Mouse (Mus musculus): ENCODE results near the gene Rrn3. TPM values are rescaled to one million over a fixed set of nuclear protein-coding genes. Genes with fewer than 3 reads are reported as not detected.
"Not testable (repeated sequence)": the region's sequence is repeated elsewhere in the genome, so short reads cannot be mapped to it uniquely, and the experiment has no call there.

The Rrn3 gene
- total RNA-seq, 1 experiment from 2014 or later, result 43.6 TPM

- ATAC-seq (replicated peaks in 1 of 2; ENCODE audit: insufficient read depth in 1 of 2, low FRiP score in 2 of 2, low TSS enrichment in 1 of 2, low read depth in 1 of 2, poor library complexity in 2 of 2, severe bottlenecking in 2 of 2), result not testable (repeated sequence)
Measured at GRCm38 (mm10) chr16:13771603-13772002, 8.9 kb upstream of the Rrn3 start.

- not testable (repeated sequence) for ATAC-seq (replicated peaks in 1 of 2; ENCODE audit: insufficient read depth in 1 of 2, low FRiP score in 2 of 2, low TSS enrichment in 1 of 2, low read depth in 1 of 2, poor library complexity in 2 of 2, severe bottlenecking in 2 of 2)
Measured at GRCm38 (mm10) chr16:13772051-13772450, 8.5 kb upstream of the Rrn3 start.

- ATAC-seq (replicated peaks in 1 of 2; ENCODE audit: insufficient read depth in 1 of 2, low FRiP score in 2 of 2, low TSS enrichment in 1 of 2, low read depth in 1 of 2, poor library complexity in 2 of 2, severe bottlenecking in 2 of 2), result not testable (repeated sequence)
Measured at GRCm38 (mm10) chr16:13774011-13774410, 6.5 kb upstream of the Rrn3 start.

GRCm38 (mm10) chr16:13774651-13775050 is 5.9 kb upstream of the Rrn3 start:
- ATAC-seq (replicated peaks in 1 of 2; ENCODE audit: insufficient read depth in 1 of 2, low FRiP score in 2 of 2, low TSS enrichment in 1 of 2, low read depth in 1 of 2, poor library complexity in 2 of 2, severe bottlenecking in 2 of 2), result not testable (repeated sequence)

GRCm38 (mm10) chr16:13781216-13781615 is 708 bp downstream of the Rrn3 start:
- no peak for ATAC-seq (replicated peaks in 1 of 2; ENCODE audit: insufficient read depth in 1 of 2, low FRiP score in 2 of 2, low TSS enrichment in 1 of 2, low read depth in 1 of 2, poor library complexity in 2 of 2, severe bottlenecking in 2 of 2)

GRCm38 (mm10) chr16:13785932-13786331 is 5.4 kb downstream of the Rrn3 start:
- ATAC-seq (replicated peaks in 1 of 2; ENCODE audit: insufficient read depth in 1 of 2, low FRiP score in 2 of 2, low TSS enrichment in 1 of 2, low read depth in 1 of 2, poor library complexity in 2 of 2, severe bottlenecking in 2 of 2), result no peak

- ATAC-seq (replicated peaks in 1 of 2; ENCODE audit: insufficient read depth in 1 of 2, low FRiP score in 2 of 2, low TSS enrichment in 1 of 2, low read depth in 1 of 2, poor library complexity in 2 of 2, severe bottlenecking in 2 of 2), result not testable (repeated sequence)
Measured at GRCm38 (mm10) chr16:13793441-13793840, 12.9 kb downstream of the Rrn3 start.

GRCm38 (mm10) chr16:13796746-13797175 is 16.3 kb downstream of the Rrn3 start:
- peak; percentile 94 to 96 for ATAC-seq (replicated peaks in 1 of 2; ENCODE audit: insufficient read depth in 1 of 2, low FRiP score in 2 of 2, low TSS enrichment in 1 of 2, low read depth in 1 of 2, poor library complexity in 2 of 2, severe bottlenecking in 2 of 2)

- no peak for ATAC-seq (replicated peaks in 1 of 2; ENCODE audit: insufficient read depth in 1 of 2, low FRiP score in 2 of 2, low TSS enrichment in 1 of 2, low read depth in 1 of 2, poor library complexity in 2 of 2, severe bottlenecking in 2 of 2)
Measured at GRCm38 (mm10) chr16:13801231-13801630, 20.7 kb downstream of the Rrn3 start.

GRCm38 (mm10) chr16:13804666-13805065 is 24.2 kb downstream of the Rrn3 start:
- ATAC-seq (replicated peaks in 1 of 2; ENCODE audit: insufficient read depth in 1 of 2, low FRiP score in 2 of 2, low TSS enrichment in 1 of 2, low read depth in 1 of 2, poor library complexity in 2 of 2, severe bottlenecking in 2 of 2), result no peak

- no peak for ATAC-seq (replicated peaks in 1 of 2; ENCODE audit: insufficient read depth in 1 of 2, low FRiP score in 2 of 2, low TSS enrichment in 1 of 2, low read depth in 1 of 2, poor library complexity in 2 of 2, severe bottlenecking in 2 of 2)
Measured at GRCm38 (mm10) chr16:13807616-13808015, 27.1 kb downstream of the Rrn3 start.

GRCm38 (mm10) chr16:13808410-13808809 is 27.9 kb downstream of the Rrn3 start:
- ATAC-seq (replicated peaks in 1 of 2; ENCODE audit: insufficient read depth in 1 of 2, low FRiP score in 2 of 2, low TSS enrichment in 1 of 2, low read depth in 1 of 2, poor library complexity in 2 of 2, severe bottlenecking in 2 of 2), result peak in 1 of 2 experiments; percentile 36; a peak in 1 of 4 replicates

GRCm38 (mm10) chr16:13812152-13812551 is 31.6 kb downstream of the Rrn3 start:
- no peak for ATAC-seq (replicated peaks in 1 of 2; ENCODE audit: insufficient read depth in 1 of 2, low FRiP score in 2 of 2, low TSS enrichment in 1 of 2, low read depth in 1 of 2, poor library complexity in 2 of 2, severe bottlenecking in 2 of 2)

- no peak for ATAC-seq (replicated peaks in 1 of 2; ENCODE audit: insufficient read depth in 1 of 2, low FRiP score in 2 of 2, low TSS enrichment in 1 of 2, low read depth in 1 of 2, poor library complexity in 2 of 2, severe bottlenecking in 2 of 2)
Measured at GRCm38 (mm10) chr16:13813200-13813599, 32.7 kb downstream of the Rrn3 start.

- peak; percentile 91 to 92 for ATAC-seq (replicated peaks in 1 of 2; ENCODE audit: insufficient read depth in 1 of 2, low FRiP score in 2 of 2, low TSS enrichment in 1 of 2, low read depth in 1 of 2, poor library complexity in 2 of 2, severe bottlenecking in 2 of 2)
Measured at GRCm38 (mm10) chr16:13818560-13819393, 38.3 kb downstream of the Rrn3 start, which contains the start of gene Ntan1. Ntan1 (plus strand) TSS chr16:13818845.

GRCm38 (mm10) chr16:13819394-13819743 is 38.9 kb downstream of the Rrn3 start:
- no peak for ATAC-seq (replicated peaks in 1 of 2; ENCODE audit: insufficient read depth in 1 of 2, low FRiP score in 2 of 2, low TSS enrichment in 1 of 2, low read depth in 1 of 2, poor library complexity in 2 of 2, severe bottlenecking in 2 of 2)

GRCm38 (mm10) chr16:13819806-13820500 is 39.4 kb downstream of the Rrn3 start:
- ATAC-seq (replicated peaks in 1 of 2; ENCODE audit: insufficient read depth in 1 of 2, low FRiP score in 2 of 2, low TSS enrichment in 1 of 2, low read depth in 1 of 2, poor library complexity in 2 of 2, severe bottlenecking in 2 of 2), result peak in 1 of 2 experiments; percentile 5; a peak in 1 of 4 replicates

GRCm38 (mm10) chr16:13820771-13821170 is 40.3 kb downstream of the Rrn3 start:
- no peak for ATAC-seq (replicated peaks in 1 of 2; ENCODE audit: insufficient read depth in 1 of 2, low FRiP score in 2 of 2, low TSS enrichment in 1 of 2, low read depth in 1 of 2, poor library complexity in 2 of 2, severe bottlenecking in 2 of 2)
